Mouse (Mus musculus) liver, adult 2 months (tissue): Measurements from ENCODE around the gene Fgf11.

Source experiments
- CTCF ChIP-seq: fragments of 200-500 bp; IDR thresholded peaks from 2 replicates; pipeline ENCODE4 v1.5.1; 2011; ENCODE audit warnings: low read depth, low read length, control low read depth
- POLR2A ChIP-seq: fragments of 200-500 bp; IDR thresholded peaks from 2 replicates; pipeline ENCODE4 v1.6.1; 2011; ENCODE audit warnings: low read length, control low read depth; ENCODE audit not compliant: insufficient read depth; ENCODE audit errors: extremely low read depth

GRCm38 (mm10) chr11:69760901-69761200, 40.8 kb downstream of the Fgf11 start:
- TF ChIP-seq POLR2A (no peak), CTCF (no peak)
